Mouse (Mus musculus): ENCODE measurements around the gene Zfp683.

Gene Zfp683

DNA sequence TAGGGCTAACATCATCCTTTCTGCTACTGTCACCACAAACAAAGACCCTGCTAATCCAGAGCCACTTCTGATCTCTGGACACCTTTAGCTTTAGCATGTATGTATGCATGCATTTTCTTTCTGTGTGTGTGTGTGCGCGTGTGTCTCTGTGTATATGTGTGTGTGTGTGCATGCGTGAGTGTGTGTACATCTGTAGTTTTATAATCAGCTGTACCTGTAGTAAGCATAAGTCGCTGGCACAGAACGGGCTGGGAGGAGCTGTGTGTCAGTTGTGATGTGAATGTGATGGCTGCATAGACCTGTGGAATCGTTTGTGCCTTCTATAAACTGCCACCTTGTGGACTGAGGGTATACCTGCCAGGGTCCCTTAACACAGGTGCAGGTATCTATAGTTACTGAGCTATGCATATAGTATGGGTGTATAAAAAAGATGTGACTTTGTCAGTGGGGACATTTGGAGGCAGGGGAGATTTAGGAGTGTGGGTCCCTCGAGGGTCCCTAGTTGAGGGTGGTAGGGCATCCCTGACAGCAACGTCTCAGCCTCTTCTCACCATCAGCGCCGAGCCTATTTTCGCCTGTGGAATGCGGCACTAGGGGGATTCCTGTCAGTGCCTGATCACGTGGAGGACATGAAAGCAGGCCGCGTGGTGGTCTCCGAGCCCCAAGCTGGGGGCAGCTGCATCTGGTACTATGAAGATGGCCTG lies 37.0 kb downstream of the Zfp683 start:
- DNase-seq (ENCODE audit: extremely low read depth, low read depth) = no peak

DNA sequence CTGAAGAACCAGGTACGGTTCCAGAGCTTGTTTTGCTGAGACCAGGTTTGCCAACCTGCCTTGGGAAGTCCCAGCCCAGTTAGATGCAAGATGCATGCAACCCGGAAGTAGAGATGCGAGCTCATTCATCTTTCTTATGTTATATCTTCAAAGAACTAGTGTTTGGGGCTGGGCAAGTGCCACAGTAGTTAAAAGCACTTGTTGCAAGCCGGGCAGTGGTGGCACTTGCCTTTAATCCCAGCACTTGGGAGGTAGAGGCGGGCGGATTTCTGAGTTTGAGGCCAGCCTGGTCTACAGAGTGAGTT lies 37.5 kb downstream of the Zfp683 start:
- no peak for DNase-seq (ENCODE audit: extremely low read depth, low read depth)

DNA sequence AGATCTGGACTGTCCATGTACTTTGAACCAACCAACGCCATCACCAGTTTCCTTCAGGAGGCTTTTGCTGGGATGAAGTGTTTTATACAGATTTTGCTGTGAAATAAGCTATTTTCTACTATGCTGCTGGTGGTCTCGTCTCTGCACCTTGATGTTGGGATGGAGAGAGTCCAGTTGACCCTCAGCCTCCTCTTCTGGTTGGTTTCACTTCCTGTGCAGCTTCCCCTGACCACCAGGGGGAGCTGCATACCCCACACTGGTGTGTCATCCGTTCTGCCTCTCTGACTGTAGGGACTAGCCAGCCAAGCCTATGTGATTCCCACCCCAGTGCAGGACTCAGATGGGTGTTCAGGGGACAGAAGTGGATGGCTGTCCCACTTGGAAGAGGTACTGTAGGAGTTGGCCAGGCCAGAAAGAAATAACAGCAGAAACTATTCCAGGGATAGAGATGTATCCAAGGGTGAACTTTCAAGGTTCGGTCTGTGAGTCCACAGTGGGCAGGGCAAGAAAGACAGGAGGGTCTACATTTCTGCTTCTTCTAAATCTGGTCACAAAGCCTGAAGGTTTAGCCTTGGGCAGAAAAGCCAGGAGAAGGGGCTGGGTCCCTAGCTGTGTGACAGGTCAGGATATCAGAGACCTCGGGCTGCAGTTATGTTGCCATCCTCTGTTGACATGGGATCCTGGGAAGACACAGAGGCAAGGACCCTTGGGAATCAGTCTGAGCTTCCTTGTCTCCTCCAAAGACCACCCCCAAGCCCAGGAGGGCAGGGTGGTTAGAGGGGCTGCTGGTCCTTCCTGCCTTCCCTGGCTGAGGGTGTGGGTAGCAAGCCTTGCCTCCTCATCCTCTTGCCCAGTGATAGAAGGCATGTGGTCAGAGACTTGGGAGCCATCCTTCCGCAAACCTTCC lies 39.0 kb downstream of the Zfp683 start:
- DNase-seq (ENCODE audit: extremely low read depth, low read depth) = no peak

DNA sequence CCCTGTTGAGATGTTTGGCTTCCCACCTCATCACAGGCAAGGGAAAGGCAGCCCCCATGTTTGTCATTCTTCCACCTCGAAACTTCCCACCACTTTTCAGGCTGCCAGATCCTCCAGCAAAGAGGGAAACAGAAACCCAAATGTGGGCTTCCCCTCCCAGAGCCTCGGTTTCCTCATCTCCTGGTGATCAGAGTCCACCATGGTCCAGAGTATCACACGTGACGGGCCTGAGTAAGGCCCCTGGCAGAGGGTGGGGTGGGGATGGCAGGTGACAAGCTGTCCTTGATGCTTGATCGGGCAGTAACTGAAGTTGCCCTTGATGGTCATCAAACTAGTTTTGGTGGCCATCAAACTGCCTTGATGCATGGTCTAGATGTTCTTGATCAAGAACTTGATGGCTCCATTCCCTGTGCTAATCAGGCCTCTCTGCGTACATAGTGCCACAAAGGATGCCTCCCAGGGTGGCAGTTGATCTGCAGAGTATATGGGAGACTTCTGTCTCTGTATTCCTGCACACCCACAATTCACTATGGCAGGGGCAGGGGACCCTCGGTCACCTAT lies 40.4 kb downstream of the Zfp683 start:
- DNase-seq (ENCODE audit: extremely low read depth, low read depth) = no peak

DNA sequence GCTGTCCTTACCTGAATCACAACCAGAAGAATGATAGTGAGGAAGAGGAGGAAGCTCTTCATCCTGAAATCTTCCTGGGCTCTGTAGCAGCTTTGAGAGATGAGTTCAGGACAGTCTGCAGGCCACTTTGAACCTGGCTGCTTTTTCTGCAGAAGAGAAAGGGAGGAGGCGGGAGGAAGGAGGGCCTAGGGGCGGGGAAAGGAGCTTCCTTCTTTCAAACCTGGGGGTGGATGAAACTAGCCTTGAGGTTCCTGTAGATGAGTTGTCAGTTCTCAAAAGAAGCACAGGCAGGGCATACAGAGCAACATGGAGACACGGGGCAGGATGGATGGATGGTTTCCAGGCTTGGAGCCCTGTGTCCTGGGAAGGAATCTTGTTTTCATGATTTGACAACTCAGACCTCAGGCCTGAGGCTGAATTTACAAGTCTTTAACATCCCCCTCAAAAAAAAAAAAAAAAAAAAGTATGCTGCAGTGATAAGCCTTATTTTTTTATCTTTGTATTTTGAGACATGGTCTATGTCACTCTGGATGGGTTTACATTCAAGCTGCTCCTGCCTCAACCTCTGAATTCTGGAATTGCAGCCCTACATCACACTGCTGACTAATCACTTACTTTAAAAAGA lies 41.4 kb downstream of the Zfp683 start, which contains the start of gene Cd52:
Gene Cd52 (minus strand): TSS at position 160 of the 625 bp plus-strand sequence.
- peak; percentile 66 for DNase-seq (ENCODE audit: extremely low read depth, low read depth)

DNA sequence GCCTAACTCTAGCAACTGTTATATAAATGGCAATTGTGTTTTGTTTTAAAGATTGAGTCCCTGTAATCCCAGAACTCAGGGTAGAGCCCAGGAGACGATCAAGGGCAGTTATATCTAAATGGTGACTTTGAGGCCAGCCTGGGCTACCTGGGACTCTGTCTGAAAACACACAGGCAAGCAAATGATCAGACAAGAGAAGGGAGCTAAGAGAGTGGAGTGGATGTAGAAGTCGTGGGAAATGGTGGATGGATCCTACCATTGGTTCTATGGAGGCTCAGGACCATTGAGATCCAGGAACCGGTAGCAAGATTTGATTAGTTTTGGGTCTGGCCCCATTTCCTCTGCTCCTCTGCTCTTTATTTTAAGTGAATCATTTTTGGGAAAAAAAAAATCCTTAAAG lies 42.5 kb downstream of the Zfp683 start:
- DNase-seq (ENCODE audit: extremely low read depth, low read depth) = no peak

DNA sequence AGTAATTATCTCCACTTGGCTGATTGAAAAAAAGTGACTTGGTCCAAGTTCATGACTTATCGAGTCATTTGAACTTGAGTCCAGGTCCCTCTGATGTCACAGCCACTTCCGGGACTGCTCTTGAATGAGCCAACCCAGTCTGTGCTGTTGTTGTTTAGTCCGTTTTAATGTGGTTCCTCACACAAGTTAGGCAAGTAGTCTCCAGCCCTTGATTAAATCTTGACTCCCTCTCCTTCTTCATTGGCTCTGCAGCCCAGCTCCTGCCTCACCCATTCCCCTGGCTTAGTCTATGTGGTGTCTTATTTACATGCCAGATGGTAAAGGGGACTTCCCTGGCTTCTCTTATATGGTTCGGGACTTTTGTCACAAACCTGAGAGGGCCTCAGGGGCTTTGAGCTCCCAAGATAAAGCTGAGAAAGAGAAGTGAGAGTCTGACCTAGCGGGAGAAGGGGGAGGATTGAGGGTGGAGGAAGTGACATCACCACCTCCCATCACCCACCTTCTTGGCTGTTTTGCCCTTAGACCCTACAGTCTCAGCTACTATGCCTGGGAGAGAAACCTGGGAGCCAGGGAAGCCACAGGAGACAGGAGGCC lies 43.5 kb downstream of the Zfp683 start:
- DNase-seq (ENCODE audit: extremely low read depth, low read depth) = no peak

DNA sequence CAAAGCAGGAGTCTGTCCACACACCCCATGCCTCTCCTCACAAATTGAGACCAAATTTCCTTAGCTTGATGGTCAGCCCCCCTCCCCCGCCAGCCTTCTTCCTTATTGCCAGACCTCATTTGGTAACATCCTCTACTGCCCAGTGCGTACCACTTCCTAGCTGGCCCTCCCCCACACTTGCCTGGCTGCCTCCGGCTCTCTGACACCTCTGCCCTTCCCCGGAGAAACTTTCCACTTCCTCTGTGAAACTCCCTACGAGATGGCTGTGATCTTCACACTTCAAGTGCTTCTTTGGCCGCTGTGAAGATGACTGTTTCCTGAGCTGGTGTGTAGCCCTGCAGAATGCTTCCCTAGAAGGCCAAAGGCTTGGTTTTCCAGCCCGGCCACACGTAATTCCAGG lies 45.0 kb downstream of the Zfp683 start:
- no peak for DNase-seq (ENCODE audit: extremely low read depth, low read depth)

DNA sequence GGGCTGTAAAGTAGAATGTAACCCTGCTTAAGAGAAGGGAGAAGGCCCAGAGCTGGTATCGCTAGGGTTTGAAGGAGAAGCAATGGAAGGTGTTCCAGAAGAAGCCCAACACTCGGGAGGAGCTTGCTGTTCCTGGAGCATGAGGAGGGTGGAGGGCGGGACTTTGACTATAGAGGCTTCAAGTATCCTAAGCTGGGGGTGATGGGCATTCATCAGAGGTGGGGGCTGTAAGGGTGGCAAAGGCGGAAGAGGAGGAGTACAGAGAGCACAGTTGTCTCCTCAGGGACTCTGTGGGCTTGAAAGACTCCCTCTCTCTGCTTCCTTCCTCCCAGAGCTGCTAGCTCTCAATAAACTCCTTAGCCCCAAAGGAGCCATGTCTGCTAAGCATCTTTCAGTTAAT lies 46.6 kb downstream of the Zfp683 start:
- no peak for DNase-seq (ENCODE audit: extremely low read depth, low read depth)

DNA sequence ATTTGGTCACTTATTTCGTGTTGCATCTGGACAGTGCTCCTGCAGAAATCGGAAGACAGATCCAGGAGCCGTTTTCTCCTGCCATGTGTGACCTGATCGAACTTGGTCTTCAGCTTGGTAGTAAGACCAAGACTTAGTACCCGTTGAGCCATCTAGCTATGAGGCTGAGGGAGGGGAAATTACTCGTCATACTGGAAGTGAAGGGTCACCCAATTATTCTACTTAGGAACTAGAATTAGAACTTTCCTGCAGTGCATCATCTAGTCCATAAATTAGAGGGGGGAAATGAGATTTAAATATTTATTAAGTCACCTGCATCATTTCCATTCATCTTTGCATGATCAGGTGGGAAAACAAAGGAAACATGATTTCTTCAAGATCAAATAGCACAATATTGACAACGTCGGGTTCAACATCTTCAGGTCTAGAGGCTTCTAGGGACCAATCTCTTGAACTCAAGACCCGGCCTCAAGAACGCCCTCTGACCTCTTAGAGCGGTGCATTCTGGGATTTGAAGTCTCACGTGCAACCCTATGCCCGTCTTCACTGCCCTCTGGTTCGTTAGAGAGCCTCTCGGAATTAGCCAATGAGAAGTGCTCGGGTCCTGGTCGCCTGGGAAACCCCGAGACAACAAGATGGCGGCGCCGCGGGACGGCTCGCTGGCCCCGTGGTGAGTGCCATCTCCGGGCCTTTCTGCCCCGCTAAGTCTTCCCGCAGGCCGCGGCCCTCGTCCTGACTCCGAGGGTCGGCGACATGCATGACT lies 48.5 kb downstream of the Zfp683 start, which contains the start of gene Ubxn11:
Gene Ubxn11 (plus strand): TSS at position 592 of the 763 bp plus-strand sequence.
- DNase-seq (ENCODE audit: extremely low read depth, low read depth) = peak; percentile 94

DNA sequence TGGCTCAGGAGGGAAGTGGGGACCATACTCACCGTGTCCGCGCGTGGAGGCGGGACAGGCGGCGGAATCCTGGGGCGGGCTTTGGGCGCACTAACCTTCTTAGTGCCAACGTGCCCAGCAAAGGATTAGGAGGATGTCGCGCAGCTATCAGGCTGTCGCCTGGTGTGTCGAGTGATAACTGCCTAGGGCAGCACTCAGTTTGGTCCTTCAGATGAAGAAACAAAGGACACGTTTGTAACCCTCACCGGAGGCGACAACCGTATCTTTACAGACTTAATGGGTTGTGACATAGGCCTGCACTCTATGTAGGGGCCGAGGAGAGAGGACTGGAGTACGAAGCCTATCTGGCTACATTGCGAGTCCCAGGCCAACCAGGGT lies 49.1 kb downstream of the Zfp683 start:
- DNase-seq (ENCODE audit: extremely low read depth, low read depth) = no peak

DNA sequence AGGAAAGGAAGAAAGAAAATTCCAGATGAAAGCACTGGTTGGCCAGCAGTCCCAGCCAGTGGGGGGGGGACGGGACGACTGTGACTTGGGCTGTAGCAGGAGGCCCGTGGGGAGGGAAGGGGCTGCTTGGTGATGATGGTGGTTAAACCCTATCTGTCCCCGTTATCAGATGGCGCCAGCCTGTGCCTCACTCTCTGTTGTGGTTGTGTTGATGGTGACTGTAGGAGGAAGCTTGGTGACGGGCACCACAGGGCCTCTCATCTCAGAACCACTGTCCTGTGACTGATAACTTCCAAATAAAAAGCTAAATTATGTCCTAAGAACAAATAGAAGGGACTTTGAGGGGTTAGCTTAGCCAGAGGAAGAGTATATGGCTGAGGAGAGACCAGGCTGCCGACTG lies 52.5 kb downstream of the Zfp683 start:
- peak; percentile 85 for DNase-seq (ENCODE audit: extremely low read depth, low read depth)

DNA sequence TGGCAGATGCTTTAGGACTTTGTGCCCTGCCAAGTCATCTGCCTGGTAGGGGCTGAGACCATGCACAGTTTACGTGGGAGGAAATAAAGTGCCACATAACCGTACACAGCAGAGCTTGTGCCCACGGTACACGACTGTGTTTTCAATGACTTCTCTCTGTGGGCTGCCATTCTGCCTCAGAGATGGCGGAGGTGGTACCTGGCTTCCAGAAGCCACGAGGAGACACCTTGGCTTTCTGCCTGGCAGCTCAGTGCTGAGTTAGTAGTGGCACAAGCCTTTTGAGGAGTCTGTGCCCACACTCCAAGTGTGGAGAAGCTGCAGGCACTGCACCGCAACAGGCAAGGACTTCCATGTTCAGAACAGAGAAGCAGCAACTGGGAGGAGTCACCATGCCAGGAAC lies 54.1 kb downstream of the Zfp683 start:
- DNase-seq (ENCODE audit: extremely low read depth, low read depth) = no peak

DNA sequence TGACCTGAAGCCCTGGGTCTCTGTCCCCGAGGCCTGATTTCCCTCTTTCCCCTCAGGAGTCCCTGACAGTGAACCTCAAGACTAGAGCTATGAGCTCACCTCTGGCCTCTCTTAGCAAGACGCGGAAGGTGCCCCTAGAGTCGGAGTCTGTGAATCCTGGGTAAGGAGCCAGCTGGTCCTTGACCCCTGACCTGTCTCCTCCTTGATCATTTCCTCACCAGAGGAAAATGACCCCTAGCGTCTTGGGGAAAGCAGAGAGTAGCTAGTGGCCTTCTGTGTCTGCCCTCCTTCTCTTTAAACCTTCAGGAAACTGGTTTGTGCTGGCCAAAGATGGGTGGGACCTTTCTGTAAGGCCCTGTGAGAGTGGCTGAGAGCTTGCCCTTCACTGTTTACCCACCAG lies 54.6 kb downstream of the Zfp683 start:
- DNase-seq (ENCODE audit: extremely low read depth, low read depth) = no peak

Measured in MEL-GATA-1-ER (cell line).